Mouse (Mus musculus) lung, embryonic 14.5 days (tissue): Measurements from ENCODE around the gene Cdr2. TPM values are rescaled to one million over a fixed set of nuclear protein-coding genes. Genes with fewer than 3 reads are reported as not detected.
"Not testable (repeated sequence)": the region's sequence is repeated elsewhere in the genome, so short reads cannot be mapped to it uniquely, and the experiment has no call there.

Source experiments
- ATAC-seq: fragments of 200-750 bp; cut with Nextera tagmentation; 2 replicates; pipeline ENCODE4 v1.8.0; 2017; ENCODE audit warnings: mild to moderate bottlenecking, moderate TSS enrichment, moderate library complexity; ENCODE audit not compliant: insufficient read depth
- DNase-seq: peaks from one replicate; pipeline ENCODE4 v3.0.0-alpha.2; 2015
- H3K27ac ChIP-seq: fragments of 300-500 bp; sonication (generic); 2 replicates; pipeline ENCODE4 v1.5.1; 2014; ENCODE audit warnings: low read depth, mild to moderate bottlenecking, moderate library complexity
- H3K27me3 ChIP-seq: fragments of 300-500 bp; sonication (generic); 2 replicates; pipeline ENCODE4 v1.6.1; 2014; ENCODE audit warnings: low read length, control low read depth; ENCODE audit not compliant: insufficient read depth
- H3K36me3 ChIP-seq: fragments of 300-500 bp; sonication (generic); 2 replicates; pipeline ENCODE4 v1.6.1; 2014; ENCODE audit warnings: control low read depth; ENCODE audit not compliant: insufficient read depth
- H3K4me1 ChIP-seq: fragments of 300-500 bp; sonication (generic); 2 replicates; pipeline ENCODE4 v1.6.1; 2014; ENCODE audit warnings: antibody characterized with exemption, control low read depth; ENCODE audit not compliant: insufficient read depth
- H3K4me2 ChIP-seq: fragments of 300-500 bp; sonication (generic); 2 replicates; pipeline ENCODE4 v1.6.1; 2014; ENCODE audit warnings: mild to moderate bottlenecking
- H3K4me3 ChIP-seq: fragments of 300-500 bp; sonication (generic); 2 replicates; pipeline ENCODE4 v1.5.1; 2014; ENCODE audit warnings: low read depth, low read length
- H3K9ac ChIP-seq: fragments of 300-500 bp; sonication (generic); 2 replicates; pipeline ENCODE4 v1.6.1; 2014
- H3K9me3 ChIP-seq: fragments of 300-500 bp; sonication (generic); 2 replicates; pipeline ENCODE4 v1.6.1; 2016; ENCODE audit warnings: low read depth, low read length, control low read depth
- CTCF ChIP-seq: IDR thresholded peaks from 2 replicates; pipeline ENCODE4 v1.5.1; 2016; ENCODE audit warnings: antibody characterized with exemption, low read depth
- WGBS: fragments of 180-500 bp; shearing (Covaris S2); extraction: QIAGEN DNeasy Blood & Tissue Kit; methylation state at CpG from one replicate; pipeline ENCODE4 v1.1.7; 2014; 5-methylcytosine and 5-hydroxymethylcytosine counted together
- polyA plus RNA-seq: library from polyadenylated mRNA; unstranded; fragments of >200 nt; fragmentation: Nextera tagmentation; extraction: Ambion mirVana; gene quantifications from 2 replicates; pipeline ENCODE4 v1.2.1, GENCODE M21; 2014

Cdr2 gene
- polyA plus RNA-seq, 1 experiment from 2014 or later = 13.4 TPM

GRCm38 (mm10) chr7:120910172-120910571, 71.9 kb downstream of the Cdr2 start:
- H3K36me3 ChIP-seq, H3K27ac ChIP-seq, H3K27me3 ChIP-seq, H3K9me3 ChIP-seq, H3K4me1 ChIP-seq, DNase-seq, H3K4me3 ChIP-seq, H3K4me2 ChIP-seq, ATAC-seq, H3K9ac ChIP-seq: not testable (repeated sequence)
- 71% methylated on average over 3 of the region's 3 CpGs for WGBS
- TF ChIP-seq CTCF = peak; percentile 27

Other genes starting within 250 kb of the Cdr2 start
- 0.20 and 0.27 TPM in 2 replicates for gene Vwa3a, start 243.0 kb downstream of the Cdr2 start, polyA plus RNA-seq
- not detected in 2 replicates for gene Gm5737, start 169.9 kb downstream of the Cdr2 start, polyA plus RNA-seq
- gene Eef2k, start 139.5 kb downstream of the Cdr2 start, polyA plus RNA-seq = 11.2 and 13.0 TPM in 2 replicates
- gene Polr3e, start 64.6 kb downstream of the Cdr2 start, polyA plus RNA-seq = 24.3 and 24.6 TPM in 2 replicates
- gene Mfsd13b, start 197 bp upstream of the Cdr2 start, polyA plus RNA-seq = 0.14 TPM in 1 of 2 replicates, not detected in the other
- 166 and 180 TPM in 2 replicates for gene Mettl9, start 52.1 kb upstream of the Cdr2 start, polyA plus RNA-seq
- 1.8 and 2.6 TPM in 2 replicates for gene Igsf6, start 92.3 kb upstream of the Cdr2 start, polyA plus RNA-seq
- 0.14 TPM in 2 replicates for gene Otoa, start 99.3 kb upstream of the Cdr2 start, polyA plus RNA-seq